Mouse (Mus musculus) CD4-positive, CD25-positive, alpha-beta regulatory T cell (primary cell): ENCODE results near the gene Ccr5. TPM values are rescaled to one million over a fixed set of nuclear protein-coding genes. Genes with fewer than 3 reads are reported as not detected.

ENCODE experiments used
- polyA plus RNA-seq: library from polyadenylated mRNA; unstranded; fragments of 100-300 nt; shearing (Covaris generic); gene quantifications from one replicate; pipeline ENCODE4 v1.2.1, GENCODE M21; 2017

Gene Ccr5
- polyA plus RNA-seq, result 4.5 TPM

GRCm38 (mm10) chr9:124121387-124122184, at the start of gene Ccr5:
Gene Ccr5 (plus strand): TSS chr9:124121543.

DNA sequence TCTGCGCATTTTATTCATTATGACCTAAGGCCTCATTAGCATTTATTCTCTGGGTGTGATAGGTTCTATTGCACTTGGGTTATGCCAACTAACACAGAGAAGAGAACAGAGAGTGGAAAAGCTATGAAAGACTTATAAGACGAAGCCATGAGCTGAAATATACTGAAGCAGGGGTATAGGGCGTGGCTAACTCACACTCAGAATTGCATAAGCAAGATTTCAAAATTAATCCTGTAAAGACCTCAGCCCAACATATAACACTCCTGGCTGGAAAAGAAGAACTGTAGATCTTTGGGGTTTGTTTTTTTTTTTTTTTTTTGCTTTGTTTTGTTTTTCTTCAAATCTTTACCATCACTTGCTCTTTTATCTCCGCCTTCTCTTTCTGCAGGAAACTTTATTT, 19.6 kb upstream of the Ccr5 start, which contains the start of gene Ccr2:
TSS of gene Ccr2 (plus strand) at position 228 of the 400 bp plus-strand sequence.

Other genes with a start within 250 kb of the Ccr5 start
- 0.14 TPM for gene Ccr1, start 152.9 kb upstream of the Ccr5 start, polyA plus RNA-seq
- gene Ccr1l1, start 143.1 kb upstream of the Ccr5 start, polyA plus RNA-seq, result not detected
- 1.9 TPM for gene Ccr3, start 99.6 kb upstream of the Ccr5 start, polyA plus RNA-seq
- gene Ccr2, start 19.6 kb upstream of the Ccr5 start, polyA plus RNA-seq, result 14.9 TPM
- gene 2010315B03Rik, start 191.2 kb downstream of the Ccr5 start, polyA plus RNA-seq, result 25.8 TPM